Mouse (Mus musculus) spleen, adult 2 months (tissue): Measurements from ENCODE around the gene Wwtr1. TPM values are rescaled to one million over a fixed set of nuclear protein-coding genes. Genes with fewer than 3 reads are reported as not detected.

ENCODE experiments used
- DNase-seq, 2 experiments: peaks; one replicate each; pipeline versions ENCODE4 v3.0.0 to v3.0.0-alpha.2; 2012 to 2021; ENCODE audit warnings: low spot score in 2 of 2, low read depth in 1 of 2
- H3K27ac ChIP-seq: fragments of 200-500 bp; 2 replicates; pipeline ENCODE4 v1.5.1; 2012; ENCODE audit warnings: low read length, inconsistent platforms; ENCODE audit not compliant: insufficient read depth
- H3K27me3 ChIP-seq: fragments of 200-500 bp; 2 replicates; pipeline ENCODE4 v1.6.1; 2012; ENCODE audit warnings: mild to moderate bottlenecking, moderate library complexity, low read length, inconsistent platforms; ENCODE audit not compliant: control insufficient read depth, insufficient read depth
- H3K36me3 ChIP-seq: fragments of 200-500 bp; 2 replicates; pipeline ENCODE4 v1.6.1; 2012; ENCODE audit warnings: mild to moderate bottlenecking, low read length, inconsistent platforms; ENCODE audit not compliant: control insufficient read depth, insufficient read depth
- H3K4me1 ChIP-seq: fragments of 200-500 bp; 2 replicates; pipeline ENCODE4 v1.6.1; 2011; ENCODE audit warnings: inconsistent platforms; ENCODE audit not compliant: control insufficient read depth, insufficient read depth, insufficient read length
- H3K4me3 ChIP-seq: fragments of 200-500 bp; 2 replicates; pipeline ENCODE4 v1.5.1; 2011; ENCODE audit warnings: mild to moderate bottlenecking, inconsistent platforms; ENCODE audit not compliant: insufficient read depth, insufficient read length; ENCODE audit errors: extremely low read depth
- CTCF ChIP-seq: fragments of 200-500 bp; IDR thresholded peaks from 2 replicates; pipeline ENCODE4 v1.5.1; 2011; ENCODE audit warnings: mild to moderate bottlenecking, inconsistent platforms; ENCODE audit not compliant: insufficient read depth, insufficient read length, insufficient replicate concordance; ENCODE audit errors: extremely low read depth
- POLR2A ChIP-seq: fragments of 200-500 bp; IDR thresholded peaks from 2 replicates; pipeline ENCODE4 v1.6.1; 2011; ENCODE audit warnings: low read depth, low read length, inconsistent platforms
- WGBS: fragments of 180-500 bp; shearing (Covaris S2); methylation state at CpG from one replicate; pipeline ENCODE4 v1.1.7; 2018; 5-methylcytosine and 5-hydroxymethylcytosine counted together
- polyA plus RNA-seq: library from polyadenylated mRNA; depleted of rRNA; stranded (reverse); fragments of >200 nt; gene quantifications from 2 replicates; pipeline ENCODE4 v1.2.3, GENCODE M21; 2012

Gene Wwtr1
- polyA plus RNA-seq, 1 experiment: 3.8 TPM

GRCm38 (mm10) chr3:57558761-57559160 lies 16.9 kb downstream of the Wwtr1 start:
- no peak for TF ChIP-seq POLR2A
- TF ChIP-seq CTCF: no peak
- Histone ChIP-seq H3K27me3 (no peaks in the 10 kb centered on the region; the same call in 1 of the 2 replicates), H3K36me3 (no peaks in the 10 kb centered on the region), H3K27ac (no peak overlapping the region), H3K4me1 (no peaks in the 10 kb centered on the region), H3K4me3 (no peak overlapping the region)
- no peak for DNase-seq
- WGBS: 76% methylated on average over 6 of the region's 6 CpGs

- no peak for DNase-seq
- no peaks in the 10 kb centered on the region for H3K36me3 ChIP-seq
- no peak overlapping the region for H3K4me3 ChIP-seq
- no peak overlapping the region for H3K27ac ChIP-seq
- 79% methylated on average over 4 of the region's 4 CpGs for WGBS
- H3K4me1 ChIP-seq: no peaks in the 10 kb centered on the region
- TF ChIP-seq CTCF (no peak), POLR2A (no peak)
- H3K27me3 ChIP-seq: no peaks in the 10 kb centered on the region; the same call in 1 of the 2 replicates
Observed at GRCm38 (mm10) chr3:57557408-57557807, 18.3 kb downstream of the Wwtr1 start.

- Histone ChIP-seq H3K36me3 (no peaks in the 10 kb centered on the region), H3K4me3 (no peak overlapping the region), H3K4me1 (no peaks in the 10 kb centered on the region), H3K27me3 (no peaks in the 10 kb centered on the region; the same call in 1 of the 2 replicates), H3K27ac (no peak overlapping the region)
- DNase-seq: no peak
- WGBS: 10% methylated on average over 3 of the region's 3 CpGs
- TF ChIP-seq POLR2A (no peak), CTCF (no peak)
Observed at GRCm38 (mm10) chr3:57555560-57555959, 20.1 kb downstream of the Wwtr1 start.

GRCm38 (mm10) chr3:57554890-57555239 lies 20.8 kb downstream of the Wwtr1 start:
- Histone ChIP-seq H3K4me3 (no peak overlapping the region), H3K27ac (no peak overlapping the region), H3K4me1 (no peaks in the 10 kb centered on the region), H3K36me3 (no peaks in the 10 kb centered on the region), H3K27me3 (no peaks in the 10 kb centered on the region; the same call in 1 of the 2 replicates)
- WGBS: 86% methylated on average over 3 of the region's 3 CpGs
- TF ChIP-seq CTCF (no peak), POLR2A (no peak)
- no peak for DNase-seq

GRCm38 (mm10) chr3:57554124-57554889 lies 21.4 kb downstream of the Wwtr1 start:
- 80% methylated on average over 10 of the region's 10 CpGs for WGBS
- H3K4me3 ChIP-seq: no peak overlapping the region
- DNase-seq: no peak
- no peaks in the 10 kb centered on the region for H3K36me3 ChIP-seq
- TF ChIP-seq CTCF: no peak
- TF ChIP-seq POLR2A: no peak
- H3K27ac ChIP-seq: no peak overlapping the region
- H3K27me3 ChIP-seq: no peaks in the 10 kb centered on the region; the same call in 1 of the 2 replicates
- H3K4me1 ChIP-seq: no peaks in the 10 kb centered on the region

DNA sequence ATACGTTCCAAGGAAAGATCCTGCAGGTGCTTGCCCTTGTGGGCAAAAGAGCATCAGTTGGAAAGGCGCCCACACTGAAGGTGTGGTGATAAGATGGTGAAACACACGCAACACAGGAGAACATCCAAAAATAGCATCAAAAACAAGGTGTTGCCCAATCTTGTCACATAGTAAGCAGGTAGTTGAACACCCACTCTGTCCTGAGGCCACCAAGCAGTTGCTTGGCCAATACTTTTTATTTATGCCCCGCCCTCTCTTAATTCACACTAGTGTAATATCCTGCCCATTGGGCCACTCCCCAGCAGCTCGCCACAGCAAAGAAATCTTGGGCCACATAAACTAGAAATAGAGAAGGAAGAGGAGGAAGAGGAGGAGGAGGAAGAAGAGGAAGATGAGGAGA lies 22.6 kb downstream of the Wwtr1 start:
- H3K36me3 ChIP-seq: no peaks in the 10 kb centered on the region
- no peak overlapping the region for H3K27ac ChIP-seq
- H3K4me1 ChIP-seq: no peaks in the 10 kb centered on the region
- H3K27me3 ChIP-seq: no peaks in the 10 kb centered on the region
- WGBS: 78% methylated on average over 5 of the region's 5 CpGs
- TF ChIP-seq POLR2A (no peak), CTCF (no peak)
- DNase-seq: no peak
- H3K4me3 ChIP-seq: no peak overlapping the region

GRCm38 (mm10) chr3:57551210-57551609 lies 24.5 kb downstream of the Wwtr1 start:
- no peak for DNase-seq
- Histone ChIP-seq H3K27me3 (no peaks in the 10 kb centered on the region), H3K4me3 (no peak overlapping the region), H3K36me3 (no peaks in the 10 kb centered on the region), H3K27ac (no peak overlapping the region), H3K4me1 (no peaks in the 10 kb centered on the region)
- WGBS: 77% methylated on average over 2 of the region's 2 CpGs
- TF ChIP-seq POLR2A (no peak), CTCF (no peak)
